Mouse (Mus musculus) liver, postnatal 0 days (tissue): ENCODE data around the gene Hoxa1.

Experiments
- CTCF ChIP-seq: sonication (generic); IDR thresholded peaks from 2 replicates; pipeline ENCODE4 v1.5.1; 2016; ENCODE audit warnings: antibody characterized with exemption, low read depth
- EP300 ChIP-seq: IDR thresholded peaks from 2 replicates; pipeline ENCODE4 v1.6.1; 2016; ENCODE audit warnings: antibody characterized with exemption, low read depth, mild to moderate bottlenecking

- TF ChIP-seq CTCF: no peak
- TF ChIP-seq EP300: no peak
These were observed 1.9 kb upstream of the Hoxa1 start for GRCm38 (mm10) chr6:52159979-52160378.
